In the genomic region with DNA sequence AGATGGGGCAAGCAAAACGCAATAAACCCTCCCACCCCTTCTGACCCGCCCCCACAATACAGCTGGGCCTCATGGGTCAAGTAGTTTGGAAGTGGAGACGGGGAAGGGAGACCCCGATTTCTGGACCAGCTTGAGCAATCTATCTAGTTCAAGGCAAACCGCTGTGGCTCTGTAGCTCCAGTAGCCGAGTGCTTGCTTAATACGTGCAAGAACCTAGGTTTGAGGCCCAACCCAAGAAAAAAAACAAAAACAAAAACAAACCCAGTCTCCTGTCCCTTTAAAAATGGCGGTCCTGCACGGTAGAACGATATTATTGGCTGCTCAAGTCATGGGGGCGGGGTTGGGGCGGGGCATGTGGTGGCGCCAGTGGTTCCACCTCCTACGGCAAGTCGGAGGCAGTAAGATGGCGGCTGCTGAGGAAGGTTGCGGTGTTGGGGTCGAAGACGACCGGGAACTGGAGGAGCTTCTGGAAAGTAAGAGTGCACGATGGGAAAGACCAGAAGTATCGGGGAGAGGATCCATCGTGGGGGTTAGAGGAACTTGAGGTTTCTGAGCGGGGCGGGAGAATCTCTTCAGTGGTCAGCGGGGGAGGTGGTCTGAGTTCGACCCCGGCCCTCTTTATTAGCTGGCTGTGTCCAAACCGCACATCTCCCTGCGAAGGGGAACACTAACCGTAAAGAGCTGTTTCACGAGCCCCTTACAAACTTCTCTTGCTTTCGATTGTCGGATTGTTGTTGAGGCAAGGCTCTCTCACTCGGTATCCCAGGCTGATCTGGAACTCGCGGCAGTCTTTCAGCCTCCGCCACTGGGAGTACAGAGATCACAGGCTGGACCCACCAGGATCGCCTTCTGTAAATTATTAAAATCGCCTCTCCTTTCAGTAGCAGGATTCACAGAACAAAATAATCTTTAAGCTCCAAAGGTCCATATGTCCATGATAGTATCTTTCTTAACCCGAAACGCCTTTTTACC, we compare ENCODE assay signal across 8 mouse cellular contexts. TPM values are rescaled to one million over a fixed set of nuclear protein-coding genes. Genes with fewer than 3 reads are reported as not detected.
DNase-seq lines count a peak whose midpoint lies in the region; ATAC-seq and TF ChIP-seq lines count a peak whose summit lies in the region.

A gene (plus strand): TSS at position 380 of the 972 bp plus-strand sequence.

- H3K4me3 ChIP-seq in embryonic fibroblast, embryonic 13.5 days (ENCODE audit: insufficient read depth, low read length): peak within 1 kb of the TSS; percentile 83
- H3K4me3 ChIP-seq in kidney, embryonic 14.5 days (ENCODE audit: low read length): peak within 1 kb of the TSS; percentile 94
- peak within 1 kb of the TSS; percentile 65 for H3K4me3 ChIP-seq in limb, embryonic 14.5 days (replicated peaks; ENCODE audit: low read length)
- peak within 1 kb of the TSS; percentile 67 for H3K4me3 ChIP-seq in midbrain, embryonic 16.5 days (ENCODE audit: low read depth, low read length)

- WGBS in kidney, embryonic 14.5 days: 1% methylated on average over 42 of the region's 42 CpGs
- under 1% methylated on average over 42 of the region's 42 CpGs for WGBS in limb, embryonic 14.5 days
- under 1% methylated on average over 42 of the region's 42 CpGs for WGBS in midbrain, embryonic 16.5 days

- H3K4me1 ChIP-seq in embryonic fibroblast, embryonic 13.5 days (ENCODE audit: control insufficient read depth, insufficient read depth, low read length): no peaks in the 10 kb centered on the region
- peaks cover 7% of the 10 kb centered on the region for H3K4me1 ChIP-seq in kidney, embryonic 14.5 days (ENCODE audit: control insufficient read depth, insufficient read depth, low read length)
- peaks cover 5% of the 10 kb centered on the region; the same call in 1 of the 2 replicates for H3K4me1 ChIP-seq in limb, embryonic 14.5 days (ENCODE audit: control insufficient read depth, insufficient read depth, low read length)
- H3K4me1 ChIP-seq in midbrain, embryonic 16.5 days (ENCODE audit: control insufficient read depth, insufficient read depth, low read length): peaks cover 12% of the 10 kb centered on the region

- H3K4me2 ChIP-seq in kidney, embryonic 14.5 days (replicated peaks; ENCODE audit: low read depth, low read length): peak within 1 kb of the TSS; percentile 75
- peak within 1 kb of the TSS; percentile 62 for H3K4me2 ChIP-seq in limb, embryonic 14.5 days (replicated peaks; ENCODE audit: low read depth, low read length, severe bottlenecking)
- peak within 1 kb of the TSS; percentile 79 for H3K4me2 ChIP-seq in midbrain, embryonic 16.5 days (ENCODE audit: low read length)

- H3K36me3 ChIP-seq in kidney, embryonic 14.5 days (ENCODE audit: control insufficient read depth, insufficient read depth, low read length): peaks cover 49% of the 10 kb centered on the region
- peaks cover 54% of the 10 kb centered on the region for H3K36me3 ChIP-seq in limb, embryonic 14.5 days (ENCODE audit: control insufficient read depth, insufficient read depth, low read length)
- H3K36me3 ChIP-seq in midbrain, embryonic 16.5 days (ENCODE audit: control insufficient read depth, insufficient read depth, low read length): peaks cover 19% of the 10 kb centered on the region

- peak; percentile 93 for DNase-seq in CD4-positive helper T cell, adult 2 months (ENCODE audit: low read depth, low spot score)
- peak; percentile 97 for DNase-seq in brain, adult 2 months (ENCODE audit: low read depth, low spot score)
- peak; percentile 68 to 83 for DNase-seq in heart, adult 9 months (ENCODE audit: low spot score in 2 of 2)
- peak; percentile 94 for DNase-seq in limb, embryonic 14.5 days (ENCODE audit: low spot score)
- DNase-seq in spleen, postnatal 10 days (ENCODE audit: low spot score in 2 of 2): peak; percentile 70 to 85

- H3K9me3 ChIP-seq in kidney, embryonic 14.5 days (ENCODE audit: control insufficient read depth, low read length): no peaks in the 10 kb centered on the region
- no peaks in the 10 kb centered on the region for H3K9me3 ChIP-seq in limb, embryonic 14.5 days (ENCODE audit: control insufficient read depth, low read length)
- no peaks in the 10 kb centered on the region for H3K9me3 ChIP-seq in midbrain, embryonic 16.5 days (replicated peaks; ENCODE audit: control insufficient read depth, low read length, poor library complexity, severe bottlenecking)

- peak; percentile 95 for ATAC-seq in kidney, embryonic 14.5 days (ENCODE audit: low FRiP score, low TSS enrichment)
- peak; percentile 97 for ATAC-seq in limb, embryonic 14.5 days (ENCODE audit: low FRiP score, low read depth)
- ATAC-seq in midbrain, embryonic 16.5 days: peak; percentile 97

- peak; percentile 84 for TF ChIP-seq POLR2A in embryonic fibroblast, embryonic 13.5 days (IDR thresholded peaks at IDR 0.05; ENCODE audit: low read depth, low read length)
- TF ChIP-seq POLR2A in limb, embryonic 14.5 days (IDR thresholded peaks at IDR 0.05; ENCODE audit: borderline replicate concordance, extremely low read depth, insufficient read depth, insufficient read length): no peak

- peak within 1 kb of the TSS; percentile 90 for H3K9ac ChIP-seq in kidney, embryonic 14.5 days (ENCODE audit: low read depth, low read length)
- H3K9ac ChIP-seq in limb, embryonic 14.5 days (ENCODE audit: low read depth, low read length, severe bottlenecking): peak within 1 kb of the TSS; percentile 75
- H3K9ac ChIP-seq in midbrain, embryonic 16.5 days (ENCODE audit: low read depth, low read length): peak within 1 kb of the TSS; percentile 78

- no peaks in the 10 kb centered on the region for H3K27me3 ChIP-seq in kidney, embryonic 14.5 days (ENCODE audit: control insufficient read depth, insufficient read depth, low read length)
- H3K27me3 ChIP-seq in limb, embryonic 14.5 days (ENCODE audit: control insufficient read depth, insufficient read depth, low read length): no peaks in the 10 kb centered on the region
- H3K27me3 ChIP-seq in midbrain, embryonic 16.5 days (ENCODE audit: control insufficient read depth, insufficient read depth, low read depth, low read length): no peaks in the 10 kb centered on the region

- no peak for TF ChIP-seq CTCF in embryonic fibroblast, embryonic 13.5 days (IDR thresholded peaks at IDR 0.05; ENCODE audit: borderline replicate concordance, insufficient read depth, low read length)

- H3K27ac ChIP-seq in embryonic fibroblast, embryonic 13.5 days (ENCODE audit: insufficient read depth, low read length): no peak within 1 kb of the TSS
- 0 out of 2 replicates have a peak within 1 kb of the TSS, but pooled peaks have one; percentile 55 for H3K27ac ChIP-seq in kidney, embryonic 14.5 days (ENCODE audit: low read depth, low read length)
- H3K27ac ChIP-seq in limb, embryonic 14.5 days (replicated peaks; ENCODE audit: low read depth, low read length): no peak within 1 kb of the TSS
- 0 out of 2 replicates have a peak within 1 kb of the TSS, but pooled peaks have one; percentile 50 for H3K27ac ChIP-seq in midbrain, embryonic 16.5 days (ENCODE audit: low read length)

RNA-seq across cellular contexts. Expression of the gene that starts here (rescaled TPM):
- 88.3 and 98.7 TPM in 2 replicates for polyA plus RNA-seq in embryonic fibroblast, embryonic 13.5 days (2011; ENCODE audit: insufficient read length, low read depth, missing spikeins)
- polyA plus RNA-seq in kidney, embryonic 14.5 days (2014; fragmentation: Nextera tagmentation; extraction: Ambion mirVana): 95.1 and 138 TPM in 2 replicates
- 100 and 115 TPM in 2 replicates for polyA plus RNA-seq in limb, embryonic 14.5 days (2012; rRNA removed)
- 129 and 135 TPM in 2 replicates for polyA plus RNA-seq in limb, embryonic 14.5 days (2014; fragmentation: Nextera tagmentation; extraction: Ambion mirVana)
- 160 and 162 TPM in 2 replicates for polyA plus RNA-seq in midbrain, embryonic 16.5 days (2015; fragmentation: Nextera tagmentation; extraction: Ambion mirVana)

Comparison
In these comparisons a context has a peak if more than half of its experiments do, and no peak if none do; other contexts are left out.
1. H3K27ac ChIP-seq: peak in kidney, embryonic 14.5 days (single experiment) and midbrain, embryonic 16.5 days (single experiment); none in embryonic fibroblast, embryonic 13.5 days (single experiment) and limb, embryonic 14.5 days (single experiment).
2. Peak in every context shown above with its lines, with median percentiles within 50 percentile points of each other: DNase-seq, H3K4me3 ChIP-seq, ATAC-seq, H3K4me2 ChIP-seq and H3K9ac ChIP-seq.